Mouse (Mus musculus) heart, adult 8-10 months (tissue): Measurements from ENCODE around the gene Ikbip. TPM values are rescaled to one million over a fixed set of nuclear protein-coding genes. Genes with fewer than 3 reads are reported as not detected.

Experiments
- DNase-seq: peaks from one replicate; pipeline ENCODE4 v3.0.0; 2022; ENCODE audit warnings: low spot score
- total RNA-seq, 4 experiments: library from RNA; stranded (reverse); gene quantifications; 2 replicates each; pipeline ENCODE4 v1.2.4; 2022

Gene Ikbip
- total RNA-seq, 4 experiments from 2014 or later, result 19.8 to 22.9 (median 21.7) TPM

DNA sequence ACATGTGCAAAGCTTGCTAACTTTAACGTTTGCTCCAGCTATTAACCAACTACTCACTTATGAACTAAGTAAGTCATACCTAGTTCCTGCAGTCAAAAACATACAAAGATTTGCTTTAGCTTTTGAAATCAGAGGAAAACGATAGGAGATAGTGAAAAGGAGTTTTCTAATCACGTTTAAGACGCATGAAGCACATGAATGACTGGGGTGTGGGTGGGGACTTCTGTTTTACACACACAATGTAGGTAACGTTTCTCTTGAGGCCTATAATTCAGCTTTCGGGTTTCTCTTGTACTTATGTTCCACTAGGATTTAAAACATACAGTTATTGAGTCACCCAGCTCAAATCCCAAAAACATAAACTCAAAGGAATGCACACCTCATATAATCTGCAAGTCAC, 39.9 kb downstream of the Ikbip start:
- no peak for DNase-seq

DNA sequence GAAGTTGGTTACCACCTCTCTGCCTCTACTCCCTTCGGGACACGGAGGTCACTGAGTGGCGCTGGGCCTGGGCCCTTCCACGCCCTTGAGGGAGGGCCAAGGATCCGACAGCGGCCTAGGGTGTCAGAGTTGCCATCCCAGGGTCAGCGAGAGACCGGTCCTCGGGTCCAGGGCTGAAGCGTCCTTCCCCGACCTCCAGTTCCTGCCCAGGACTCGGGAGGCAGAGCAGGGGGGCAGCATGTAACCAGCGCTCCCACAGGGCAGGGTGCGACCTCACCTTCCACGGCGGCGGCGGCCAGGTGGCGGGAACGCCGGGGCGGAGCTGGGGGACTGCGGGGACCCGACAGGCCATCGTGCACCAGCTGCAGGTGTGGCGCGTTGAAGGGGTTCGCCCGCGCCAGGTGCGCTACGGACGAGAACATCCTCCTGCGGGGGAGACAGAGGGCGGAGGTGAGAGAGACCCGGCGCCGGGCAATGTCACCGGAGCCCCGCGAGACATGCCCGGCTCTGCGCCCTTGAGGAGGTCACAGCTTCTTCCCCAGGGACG, 40.6 kb downstream of the Ikbip start:
- peak; percentile 26 for DNase-seq

- peak; percentile 96 for DNase-seq
These were observed 41.4 kb downstream of the Ikbip start, which contains the start of gene Slc25a3 for GRCm38 (mm10) chr10:91123828-91124822. Slc25a3 (minus strand) TSS chr10:91124059.

DNA sequence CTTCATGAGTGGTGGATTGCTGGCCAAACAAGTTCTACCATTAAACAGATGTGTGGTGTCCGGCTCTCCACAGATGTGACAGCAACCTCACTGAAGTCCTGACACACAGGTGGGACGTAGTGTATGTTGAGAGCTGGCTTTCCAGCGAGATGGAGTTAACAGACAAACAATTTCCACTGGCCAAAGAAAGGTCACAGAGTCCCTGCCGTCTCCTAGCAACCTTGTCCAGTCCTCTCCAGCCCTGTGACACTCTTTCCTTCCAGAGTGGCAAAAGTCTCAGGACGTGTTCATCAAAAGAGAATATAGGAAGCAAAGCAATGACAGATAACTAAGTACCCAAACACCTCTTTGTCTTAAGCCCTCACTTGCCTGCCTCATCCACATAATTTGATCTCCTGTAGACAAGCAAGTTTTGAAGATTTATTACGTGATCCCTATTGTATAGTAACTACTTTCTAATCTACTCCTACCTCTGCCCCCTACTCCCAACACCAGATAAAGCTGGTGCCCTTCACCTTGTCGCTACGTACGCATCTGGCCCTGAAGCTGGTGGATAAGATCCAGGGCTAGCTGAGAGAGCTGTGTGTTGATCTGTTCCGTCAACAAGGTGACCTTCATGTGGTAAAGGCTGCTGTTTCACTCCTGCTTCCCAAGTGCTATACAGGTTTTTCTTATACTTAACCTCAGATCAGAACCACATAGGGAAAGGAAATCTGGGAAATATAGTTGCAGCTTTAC, 44.0 kb downstream of the Ikbip start:
- DNase-seq, result peak; percentile 12

GRCm38 (mm10) chr10:91127395-91127794, 44.7 kb downstream of the Ikbip start:
- no peak for DNase-seq

DNA sequence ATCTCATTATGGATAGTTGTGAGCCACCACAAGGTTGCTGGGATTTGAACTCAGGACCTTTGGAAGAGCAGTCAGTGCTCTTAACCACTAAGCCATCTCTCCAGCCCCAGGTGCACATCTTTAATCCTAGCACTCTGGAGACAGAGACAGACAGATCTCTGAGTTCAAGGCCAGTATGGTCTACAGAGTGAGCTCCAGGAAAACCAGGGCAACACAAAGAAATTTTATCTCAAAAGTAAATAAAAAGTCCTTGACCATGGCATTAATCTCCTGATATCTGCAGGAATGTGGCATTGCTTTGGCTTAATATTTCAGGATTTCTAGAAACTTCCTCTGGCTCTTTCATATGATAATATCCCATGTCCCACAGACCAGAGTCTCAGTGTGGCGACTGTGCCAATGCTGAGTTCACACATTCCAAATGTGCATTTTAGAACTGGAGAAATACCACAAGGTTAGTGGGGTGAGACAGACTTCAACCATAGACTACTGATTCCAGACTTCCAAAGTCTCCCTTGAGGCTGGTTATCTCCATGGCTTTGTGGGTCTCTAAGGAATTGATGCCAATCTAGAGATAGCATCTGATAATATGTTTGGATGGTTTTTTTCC, 45.9 kb downstream of the Ikbip start:
- DNase-seq, result no peak

DNA sequence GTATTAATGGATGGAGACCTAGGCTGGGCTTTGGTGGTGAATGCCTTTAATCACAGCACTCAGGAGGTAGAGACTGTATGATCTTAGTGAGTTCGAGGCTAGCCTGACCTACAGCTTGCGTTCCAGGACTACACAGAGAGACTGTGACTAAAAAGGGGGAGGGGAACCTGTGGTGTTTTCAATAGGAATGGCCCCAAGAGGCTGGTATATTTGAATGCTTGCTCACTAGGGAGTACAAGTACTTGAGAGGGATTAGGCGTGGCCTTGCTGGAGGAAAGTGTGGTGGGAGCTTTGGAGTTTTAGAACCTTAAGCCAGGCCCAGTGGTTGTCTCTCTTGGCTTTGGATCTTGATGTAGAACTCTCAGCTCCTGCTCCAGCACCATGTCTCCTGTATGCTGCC, 48.1 kb downstream of the Ikbip start:
- no peak for DNase-seq

GRCm38 (mm10) chr10:91131565-91131964, 48.8 kb downstream of the Ikbip start:
- DNase-seq, result no peak

DNA sequence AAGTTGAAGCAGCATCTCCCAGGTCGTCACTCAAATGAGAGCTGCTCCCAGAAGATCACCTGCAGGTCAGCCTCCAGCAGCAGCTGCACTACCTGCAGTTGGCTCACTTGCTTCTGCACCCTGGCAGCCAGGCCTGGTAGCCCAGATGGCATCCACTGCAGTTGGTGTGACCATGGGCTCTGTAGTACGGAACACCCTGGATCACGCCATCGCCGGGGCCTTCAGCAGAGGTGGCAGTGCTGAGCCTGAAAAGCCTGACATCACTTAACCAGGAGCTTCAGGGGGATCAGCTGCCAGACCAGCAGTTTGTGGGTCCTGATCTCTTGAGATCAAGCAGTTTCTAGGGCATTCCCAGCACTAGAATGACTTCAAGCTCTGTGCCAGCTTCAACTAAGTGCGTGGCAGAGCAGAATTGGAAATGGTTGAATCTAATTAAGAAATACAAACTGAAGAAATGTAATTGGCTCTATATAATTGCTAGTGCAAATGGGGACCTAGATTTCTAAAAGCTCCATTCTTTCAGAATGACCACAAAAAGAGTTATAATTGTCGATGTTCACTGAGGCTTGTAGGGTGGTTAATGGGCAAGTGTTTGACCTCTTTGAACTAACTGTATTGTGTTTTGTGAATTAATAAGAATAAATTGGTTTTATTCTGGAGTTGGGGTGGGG, 52.7 kb downstream of the Ikbip start:
- DNase-seq, result no peak

DNA sequence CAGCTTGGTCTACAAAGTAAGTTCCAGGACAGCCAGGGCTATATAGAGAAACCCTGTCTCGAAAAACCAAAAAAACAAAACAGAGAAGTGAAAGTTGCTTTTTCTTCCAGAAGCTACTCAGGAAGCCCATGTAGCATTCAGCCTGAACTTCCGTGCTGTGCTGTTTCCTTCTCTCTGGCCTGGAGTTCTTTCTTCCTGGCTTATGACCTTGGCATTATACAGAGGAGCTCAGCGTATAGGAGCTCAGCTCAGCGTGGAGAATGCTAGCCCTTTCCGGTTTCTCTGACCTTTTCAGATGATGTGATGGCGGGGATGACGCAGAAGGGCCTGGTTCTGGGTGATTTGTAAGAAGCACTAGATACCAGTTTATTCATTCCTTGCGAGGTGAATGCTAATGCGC, 54.7 kb downstream of the Ikbip start:
- DNase-seq, result no peak

DNA sequence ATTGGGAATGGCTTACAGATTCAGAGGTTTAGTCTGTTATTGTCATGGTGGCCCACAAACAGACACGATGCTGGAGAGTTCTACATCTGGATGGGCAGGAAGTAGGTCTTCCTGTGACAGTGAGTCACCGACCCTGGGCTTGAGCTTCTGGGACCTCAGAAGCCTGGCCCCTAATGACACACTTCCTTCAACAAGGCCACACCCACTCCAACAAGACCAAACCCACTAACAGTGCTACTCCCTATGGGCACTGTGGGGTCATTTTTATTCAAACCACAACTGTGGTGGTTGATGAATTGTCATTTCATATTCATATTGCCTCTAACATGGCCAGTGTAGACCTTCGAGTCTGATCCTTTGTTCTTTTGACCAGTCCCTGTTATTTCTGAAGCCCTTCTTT, 55.6 kb downstream of the Ikbip start:
- DNase-seq, result no peak

- no peak for DNase-seq
These were observed 56.5 kb downstream of the Ikbip start for GRCm38 (mm10) chr10:91139148-91139766.

DNA sequence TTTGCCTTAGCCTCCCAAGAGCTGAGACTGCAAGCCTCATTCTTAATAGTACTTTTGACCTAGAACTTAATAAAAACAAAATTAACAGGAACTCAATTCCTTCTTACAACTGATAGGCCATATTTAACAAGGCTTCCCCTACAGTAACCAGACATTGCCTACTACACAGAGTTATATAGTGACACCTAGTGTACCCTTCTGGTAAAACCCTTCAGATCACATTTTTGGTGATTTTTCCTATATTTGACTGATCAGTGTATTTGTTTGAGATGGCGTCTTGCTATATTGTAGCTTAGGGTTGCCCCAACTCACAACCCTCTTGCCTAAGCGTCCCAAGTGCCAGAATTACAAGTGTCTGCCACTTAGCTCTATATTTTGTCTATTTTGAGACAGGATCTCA, 58.8 kb downstream of the Ikbip start:
- DNase-seq, result peak; percentile 44

DNA sequence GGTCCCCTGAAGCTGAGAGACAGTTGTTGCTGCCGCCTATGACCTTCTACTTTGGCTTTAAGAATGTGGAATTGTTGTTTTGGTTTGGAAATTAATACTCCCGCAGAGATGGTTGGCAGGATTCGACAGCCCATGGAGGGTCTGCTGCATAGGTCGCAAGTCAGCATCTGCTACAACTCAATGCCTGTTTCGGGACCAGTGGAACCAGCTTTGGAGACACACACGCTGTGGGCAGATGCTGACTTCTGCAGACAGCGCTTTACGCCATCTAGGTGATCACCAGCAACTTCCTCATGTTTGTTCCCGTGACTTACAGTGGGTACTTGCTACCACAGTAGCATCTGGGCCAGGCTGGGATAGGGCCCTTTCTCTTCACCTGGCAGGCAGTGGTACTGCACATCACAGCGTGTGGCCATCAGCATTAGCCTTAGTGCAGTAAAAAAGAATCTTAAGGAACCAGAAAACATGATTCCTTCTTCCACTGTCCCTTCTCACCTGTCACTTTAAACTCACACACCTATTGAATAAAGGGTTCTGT, 60.0 kb downstream of the Ikbip start:
- no peak for DNase-seq

GRCm38 (mm10) chr10:91143313-91144230, 60.8 kb downstream of the Ikbip start:
- DNase-seq, result no peak

DNA sequence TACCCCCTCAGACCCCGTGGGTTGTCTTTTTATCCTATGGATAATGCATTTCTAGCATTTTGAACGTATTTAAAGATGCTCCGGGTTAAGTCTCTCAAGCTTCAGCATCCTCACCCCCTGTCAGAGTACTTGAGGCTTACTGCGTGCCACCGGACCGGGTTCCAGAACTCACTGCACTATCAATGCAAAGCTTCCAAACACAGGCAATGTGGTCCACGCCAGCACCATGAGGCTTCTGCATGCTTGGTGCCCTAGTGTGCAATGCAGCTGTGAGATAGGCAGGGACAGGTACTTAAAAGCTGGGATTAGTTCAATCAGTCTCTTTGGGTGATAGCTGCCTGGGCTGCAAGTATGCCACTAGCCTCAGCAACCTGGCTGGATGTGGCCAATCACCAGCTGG, 62.7 kb downstream of the Ikbip start:
- DNase-seq, result no peak
